Mouse (Mus musculus) retina, postnatal 7 days (tissue): ENCODE results near the gene Snx7.

Source experiments
- DNase-seq: peaks from one replicate; pipeline ENCODE4 v3.0.0-alpha.2; 2012; ENCODE audit warnings: low read depth, low spot score

Snx7 gene

DNA sequence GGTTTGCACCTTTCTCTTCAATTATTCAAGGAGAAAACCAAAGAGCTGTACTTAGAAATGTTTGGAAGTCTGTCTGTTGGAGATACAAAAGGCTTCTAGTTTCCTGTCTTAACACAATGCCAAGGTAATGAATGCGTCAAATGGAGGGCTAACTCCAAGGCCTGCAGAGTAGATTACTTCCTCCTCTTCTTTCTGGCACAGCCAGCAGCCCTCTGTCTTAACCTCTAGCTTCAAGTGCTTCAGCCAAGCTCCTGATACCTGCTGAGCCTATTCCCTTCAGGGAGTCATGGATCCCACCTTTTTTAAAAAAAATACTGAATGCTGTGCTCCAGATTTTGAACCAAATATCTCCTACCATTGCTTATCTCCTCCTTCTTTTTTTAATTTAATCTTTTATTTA, 51.1 kb downstream of the Snx7 start:
- no peak for DNase-seq

DNA sequence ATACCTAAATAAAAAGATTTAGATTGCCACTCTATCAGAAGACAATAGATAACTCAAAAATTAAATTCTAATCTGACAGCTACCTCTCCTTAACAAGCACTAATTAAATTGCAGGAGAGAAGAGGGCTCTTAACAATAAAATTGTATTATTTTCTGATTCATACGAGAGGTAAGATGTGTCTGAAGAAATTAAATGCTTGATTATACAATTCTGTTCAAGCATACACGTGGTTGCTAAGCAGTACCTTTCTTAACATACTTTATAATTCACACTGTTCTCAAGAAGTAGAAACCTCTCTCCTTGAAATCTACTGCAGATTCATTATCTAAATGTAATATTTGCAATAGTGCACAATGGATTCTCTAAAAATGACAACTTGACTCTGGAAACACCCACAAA, 54.5 kb downstream of the Snx7 start:
- DNase-seq: no peak

DNA sequence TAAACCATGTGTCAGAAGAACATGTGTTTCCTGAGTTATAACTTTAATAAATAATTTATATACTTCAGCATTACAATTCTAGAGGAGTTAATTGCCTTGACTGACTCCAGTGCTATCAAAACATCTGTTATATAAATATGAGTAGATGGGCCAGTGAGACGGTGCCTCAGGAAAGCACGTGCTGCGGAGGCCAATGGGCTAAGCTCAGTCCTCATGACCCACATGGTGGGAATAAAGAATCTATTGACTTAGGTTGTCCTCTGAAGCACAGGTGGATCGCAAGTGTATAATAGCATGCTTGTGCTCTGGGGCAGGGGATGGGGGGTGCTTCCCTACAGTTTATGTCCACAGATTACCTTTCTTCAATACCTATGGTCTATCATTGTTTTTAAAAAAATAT, 56.6 kb downstream of the Snx7 start:
- no peak for DNase-seq

DNA sequence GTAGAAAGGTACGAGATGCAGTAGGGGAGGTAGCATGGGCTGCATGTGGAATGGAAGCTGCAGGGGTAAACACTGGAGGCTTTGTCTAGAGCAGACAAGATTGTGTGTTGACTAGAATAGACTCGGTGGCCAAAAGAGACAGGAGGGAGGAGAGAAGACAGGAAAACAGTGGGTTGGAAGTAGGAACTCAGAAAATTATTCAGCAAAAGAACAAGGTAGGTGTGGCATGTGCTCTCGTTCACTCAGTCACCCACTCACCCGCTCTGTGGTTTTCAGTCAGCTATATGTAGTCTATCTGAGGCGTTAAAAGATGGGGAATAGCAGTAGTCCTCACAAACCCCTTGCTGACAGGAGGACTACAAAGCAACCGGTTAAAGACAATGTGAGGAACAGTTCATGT, 63.0 kb downstream of the Snx7 start:
- no peak for DNase-seq

DNA sequence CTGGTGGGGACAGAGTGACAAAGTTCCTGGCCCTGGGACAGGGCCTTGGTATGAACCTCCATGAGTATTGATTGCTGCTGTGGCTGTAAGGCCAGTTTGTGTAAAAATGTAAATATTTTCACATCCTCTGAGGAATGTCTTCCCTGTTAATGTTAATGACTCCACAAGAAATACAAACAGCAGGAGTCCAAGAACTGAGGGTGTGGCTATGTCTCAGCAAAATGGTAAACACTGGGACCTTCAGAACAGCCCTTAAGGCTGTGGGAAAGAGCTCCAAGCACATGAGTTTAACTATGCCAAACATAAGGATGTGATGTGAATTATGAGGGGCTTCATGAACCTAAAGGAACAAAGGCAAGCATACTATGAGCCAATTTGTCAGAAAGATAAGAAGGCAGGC, 74.2 kb downstream of the Snx7 start:
- no peak for DNase-seq

DNA sequence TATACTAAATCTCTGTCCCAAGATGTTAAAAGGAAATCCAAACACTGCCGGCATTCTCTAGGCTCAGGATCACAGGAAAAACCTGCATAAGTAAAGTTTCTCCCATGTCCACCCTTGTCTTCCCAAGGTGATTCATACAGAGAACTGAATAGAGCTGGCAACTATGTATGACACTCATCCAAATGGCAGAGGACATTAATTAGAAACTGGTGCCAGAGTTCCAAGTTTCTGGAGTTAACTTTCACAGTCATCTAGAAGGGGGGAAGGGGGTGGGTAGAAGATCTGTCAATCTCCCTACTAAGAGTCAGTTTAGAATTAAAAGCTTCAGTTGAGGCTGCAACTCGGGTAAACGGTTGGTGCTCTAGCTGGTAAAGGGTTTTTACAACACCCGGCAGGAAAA, 76.8 kb downstream of the Snx7 start:
- no peak for DNase-seq

DNA sequence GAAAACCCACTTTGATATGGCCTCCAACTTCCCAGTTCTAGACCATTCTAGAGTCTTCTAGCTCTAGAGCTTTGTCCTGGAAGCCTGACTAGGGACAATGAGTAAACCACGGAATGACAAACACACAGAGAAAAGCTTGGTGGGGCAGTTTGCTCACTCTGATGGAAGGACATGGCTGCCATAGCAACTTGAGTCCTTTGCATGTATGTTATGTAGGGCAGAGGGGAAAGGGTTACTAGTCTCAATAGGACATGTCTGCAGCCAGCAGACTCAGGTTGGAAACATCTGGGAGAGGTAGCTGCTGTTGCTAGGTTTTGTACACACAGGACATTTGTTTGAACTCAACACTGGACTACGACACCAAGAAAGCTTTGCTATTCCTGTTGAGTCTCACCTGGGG, 77.5 kb downstream of the Snx7 start:
- DNase-seq: no peak

DNA sequence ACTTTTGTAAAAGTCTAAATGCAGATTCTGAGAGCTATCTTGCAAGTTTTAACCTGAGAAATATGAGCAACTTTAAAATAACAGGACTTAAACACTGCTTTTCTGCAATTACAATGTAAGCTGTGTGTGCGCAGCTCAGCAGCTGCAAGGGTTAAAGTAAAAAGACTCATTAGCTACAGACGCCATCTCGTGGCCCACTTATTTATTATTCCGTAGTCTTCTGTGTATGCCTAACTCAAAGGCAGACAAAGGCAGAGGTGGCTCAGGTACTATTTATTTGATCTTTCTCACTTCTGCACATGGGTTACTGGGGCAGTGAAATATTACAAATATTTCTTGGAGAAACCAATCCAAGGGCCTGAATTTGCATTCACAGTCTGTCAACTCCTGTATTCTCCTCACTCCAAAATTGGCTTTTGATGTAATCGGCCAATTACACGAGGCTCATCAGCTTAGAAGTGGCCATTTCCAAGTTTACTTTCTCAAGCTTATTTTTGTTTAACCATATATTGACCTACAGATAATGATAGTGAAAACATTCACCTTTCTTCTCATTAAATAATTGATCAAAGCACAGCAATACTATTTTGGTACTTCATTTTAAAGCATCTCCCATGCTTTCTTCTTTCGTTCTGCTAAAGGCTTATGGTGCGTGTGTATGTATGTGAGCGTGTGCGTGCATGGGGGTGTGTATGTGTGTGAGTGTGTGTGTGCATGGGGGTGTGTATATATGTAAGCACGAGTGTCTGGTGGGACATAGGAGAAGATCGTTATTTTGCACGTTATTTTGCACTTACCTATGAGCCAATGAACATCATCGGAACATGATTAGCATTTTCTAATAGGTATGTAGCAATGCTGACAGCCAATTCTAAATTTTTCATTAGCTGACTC, 79.7 kb downstream of the Snx7 start:
- DNase-seq: peak; percentile 11

DNA sequence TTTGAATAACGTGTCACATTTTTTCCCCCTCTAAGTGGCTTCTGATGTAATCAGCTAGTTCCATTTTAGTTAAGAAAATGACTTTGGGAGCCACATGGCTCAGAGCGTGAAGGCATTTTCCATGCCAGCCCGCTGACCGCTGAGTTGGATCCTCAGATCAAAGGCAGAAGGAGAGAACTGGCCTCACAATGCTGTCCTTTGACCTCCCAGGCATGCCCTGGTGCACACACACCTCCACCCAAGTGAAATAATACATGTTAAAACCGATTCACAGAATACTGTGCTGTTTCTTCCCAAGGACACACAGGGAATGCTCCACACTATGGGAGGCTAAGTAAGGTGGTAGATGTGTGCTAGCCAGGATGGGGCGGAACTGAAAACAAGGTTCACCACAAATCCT, 81.5 kb downstream of the Snx7 start:
- DNase-seq: no peak

DNA sequence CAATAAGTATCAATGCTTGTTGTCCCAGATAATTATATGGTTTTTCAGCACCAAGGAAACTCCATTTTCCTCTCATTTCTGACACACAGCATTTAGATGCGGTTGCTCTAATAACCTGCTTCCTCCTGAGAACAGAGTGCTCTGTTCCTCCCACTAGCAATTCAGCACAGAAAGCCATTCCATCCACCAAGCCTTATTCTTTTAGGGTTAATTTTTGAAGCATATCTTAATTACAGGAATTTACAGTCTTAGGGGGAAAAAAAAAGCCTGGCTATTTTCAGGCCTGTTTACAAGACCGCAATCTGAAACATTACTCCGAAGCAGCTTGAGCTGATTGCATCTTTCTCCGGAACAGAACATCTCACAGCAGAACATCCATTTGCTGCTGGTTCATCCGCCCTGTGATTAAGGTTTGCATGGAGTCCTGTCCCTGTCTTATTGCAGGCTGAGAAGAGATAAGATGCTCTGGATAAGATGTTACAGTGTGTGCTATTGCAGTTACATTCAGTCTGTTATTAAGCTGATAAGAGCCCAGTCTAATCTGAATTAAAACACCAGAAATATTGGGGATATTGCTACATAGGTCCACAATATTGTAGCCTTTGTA, 116.5 kb downstream of the Snx7 start:
- no peak for DNase-seq

DNA sequence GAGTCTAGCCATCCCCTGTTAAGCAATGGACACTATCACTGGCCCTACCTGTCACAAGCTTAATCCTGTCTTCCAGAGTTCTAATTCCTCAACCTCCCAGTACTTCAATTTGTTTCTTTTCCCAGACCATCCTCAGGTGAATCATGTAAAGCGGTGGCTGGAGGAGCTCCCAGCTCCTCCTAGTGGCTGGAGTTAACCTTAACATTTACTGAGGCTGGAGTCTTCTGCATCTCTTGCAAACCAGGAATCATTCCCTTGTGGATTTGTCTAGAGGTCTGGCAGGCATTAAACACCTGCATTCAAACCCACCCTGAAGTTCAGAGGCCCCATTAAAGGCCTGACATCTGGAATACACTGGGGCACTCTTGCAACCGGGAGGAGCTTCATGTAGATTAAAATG, 117.1 kb downstream of the Snx7 start:
- no peak for DNase-seq

DNA sequence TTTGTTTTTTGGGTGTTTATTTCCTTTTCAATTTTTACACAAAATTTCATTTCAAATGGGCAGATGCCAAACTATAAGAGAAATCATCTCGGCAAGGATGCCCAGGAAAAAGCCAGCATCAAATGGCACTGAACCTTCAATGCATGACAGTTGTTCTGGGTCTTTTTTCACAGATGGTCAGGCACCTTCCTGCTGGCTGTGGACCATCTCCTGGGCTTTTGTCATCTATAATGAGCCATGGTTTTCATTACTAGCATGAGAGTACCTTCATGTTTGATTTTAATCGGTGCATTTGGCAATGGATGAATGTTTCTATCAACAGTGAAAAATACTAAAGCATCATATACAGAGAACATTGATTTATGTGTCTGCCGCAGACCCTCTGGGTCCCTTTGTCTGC, 119.5 kb downstream of the Snx7 start:
- no peak for DNase-seq

DNA sequence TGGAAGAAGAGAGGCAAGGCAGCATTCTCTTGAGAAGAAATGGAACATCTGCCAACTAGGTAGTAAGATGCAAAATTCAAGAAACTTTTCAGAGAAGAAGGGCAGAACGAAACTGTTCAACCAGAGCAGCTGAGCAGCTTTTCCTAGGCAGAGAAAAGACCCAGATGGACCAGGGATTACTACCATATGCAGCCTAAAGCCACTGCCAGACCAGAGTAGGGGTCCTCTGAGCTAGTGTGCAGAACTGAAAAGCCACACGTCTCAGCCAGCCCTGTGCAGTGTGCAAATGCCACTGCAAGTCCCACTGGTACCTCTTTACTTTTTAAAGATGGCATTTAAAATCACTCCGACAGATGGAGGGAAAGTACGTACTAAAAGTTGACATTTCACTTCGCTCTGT, 129.0 kb downstream of the Snx7 start:
- DNase-seq: no peak

DNA sequence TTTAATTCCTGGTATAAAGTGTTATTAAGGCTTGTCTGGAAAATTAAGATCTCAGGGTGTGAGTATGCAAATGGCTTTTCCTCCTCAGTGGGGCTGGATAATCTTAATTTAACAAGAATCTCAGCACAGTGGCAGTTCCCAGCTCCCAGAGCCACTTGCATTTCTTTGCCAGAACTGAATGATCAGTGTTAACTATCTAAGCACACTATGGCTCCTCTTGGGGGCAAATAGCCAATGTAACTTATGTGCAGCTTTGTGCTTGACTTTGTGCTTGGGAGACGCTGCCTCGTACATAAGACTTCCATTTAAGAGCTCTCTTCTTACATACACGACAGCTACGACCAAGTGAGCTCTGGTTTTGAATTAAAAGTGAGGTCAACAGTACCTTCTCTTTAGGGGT, 136.1 kb downstream of the Snx7 start:
- DNase-seq: no peak
